In genomic region chr2:172831762-172832161, GRCm38 (mm10) we compare ENCODE assay signal across 8 mouse cellular contexts.
DNase-seq lines count a peak whose midpoint lies in the region; ATAC-seq and TF ChIP-seq lines count a peak whose summit lies in the region.

No protein-coding gene starts in this region.

- no peaks in the 10 kb centered on the region for H3K9me3 ChIP-seq in lung, embryonic 14.5 days (ENCODE audit: low read depth, low read length)

- no peaks in the 10 kb centered on the region for H3K36me3 ChIP-seq in lung, embryonic 14.5 days (ENCODE audit: insufficient read depth)

- H3K4me1 ChIP-seq in lung, embryonic 14.5 days (ENCODE audit: insufficient read depth): no peaks in the 10 kb centered on the region

- 0 out of 2 replicates have a peak, but pooled peaks have one; percentile 42 for ATAC-seq in erythroid progenitor cell, adult 5-6 weeks (replicated peaks; ENCODE audit: low FRiP score, poor library complexity, severe bottlenecking)
- peak; percentile 73 for ATAC-seq in lung, embryonic 14.5 days (ENCODE audit: insufficient read depth)

- H3K27ac ChIP-seq in layer of hippocampus, adult 2 months: no peak overlapping the region
- H3K27ac ChIP-seq in lung, embryonic 14.5 days (ENCODE audit: low read depth): no peak overlapping the region

- H3K27me3 ChIP-seq in lung, embryonic 14.5 days (ENCODE audit: insufficient read depth, low read length): no peaks in the 10 kb centered on the region

- peak; percentile 70 to 72 for DNase-seq in CD8-positive naive resting alpha-beta T cell, adult 2 months (ENCODE audit: low read depth in 2 of 2, low spot score in 2 of 2)
- peak; percentile 77 for DNase-seq in brain, embryonic 14.5 days (ENCODE audit: low read depth)
- DNase-seq in heart, postnatal 36 days: peak; percentile 69 to 74
- peak; percentile 43 to 79 for DNase-seq in layer of hippocampus, adult 2 months (ENCODE audit: low spot score in 2 of 2)
- DNase-seq in lung, embryonic 14.5 days: peak; percentile 93
- peak; percentile 81 for DNase-seq in ovary, postnatal 14 days (ENCODE audit: low spot score)
- peak; percentile 91 for DNase-seq in thymus, postnatal 14 days

- no peak overlapping the region for H3K9ac ChIP-seq in lung, embryonic 14.5 days

- peak; percentile 82 for TF ChIP-seq CTCF in brain, embryonic 14.5 days (IDR thresholded peaks at IDR 0.05; ENCODE audit: borderline replicate concordance, extremely low read depth, insufficient read depth, insufficient read length)
- TF ChIP-seq CTCF in layer of hippocampus, adult 2 months (conservative IDR thresholded peaks at IDR 0.05): peak; percentile 79
- peak; percentile 91 for TF ChIP-seq CTCF in lung, embryonic 14.5 days (IDR thresholded peaks at IDR 0.05; ENCODE audit: low read depth)

- WGBS in lung, embryonic 14.5 days: 21% methylated on average over 5 of the region's 5 CpGs

- TF ChIP-seq POLR2A in brain, embryonic 14.5 days (IDR thresholded peaks at IDR 0.05; ENCODE audit: borderline replicate concordance, extremely low read depth, insufficient read depth, insufficient read length, poor library complexity, severe bottlenecking): no peak

- H3K4me3 ChIP-seq in layer of hippocampus, adult 2 months: no peak overlapping the region
- H3K4me3 ChIP-seq in lung, embryonic 14.5 days (ENCODE audit: low read depth, low read length): no peak overlapping the region

- intact Hi-C loops in heart, postnatal 36 days (cut with DNase I): loop anchor here (1.0 to 10.0 kb wide), 5 partner anchors 118 to 733 kb away; no protein-coding TSS in a partner anchor

- no peak overlapping the region for H3K4me2 ChIP-seq in lung, embryonic 14.5 days
